Mouse (Mus musculus): ENCODE measurements around the gene BC052040.

GRCm38 (mm10) chr2:115688282-115688681 lies 106.8 kb downstream of the BC052040 start:
- no peak for TF ChIP-seq POLR2A (IDR thresholded peaks at IDR 0.05; ENCODE audit: low read depth, low read length)
- TF ChIP-seq CTCF (IDR thresholded peaks at IDR 0.05; ENCODE audit: borderline replicate concordance, insufficient read depth, low read length): no peak

Data from embryonic fibroblast, embryonic 13.5 days (primary cell).